Mouse (Mus musculus): ENCODE data around the gene Rsu1.

GRCm38 (mm10) chr2:13290070-13290469 is 18.9 kb upstream of the Rsu1 start:
- TF ChIP-seq EP300 (IDR thresholded peaks at IDR 0.05; ENCODE audit: insufficient read depth, low read depth, low read length) (no peak), CTCF (IDR thresholded peaks at IDR 0.05) (no peak), POLR2A (IDR thresholded peaks at IDR 0.05; ENCODE audit: insufficient read depth, low read depth, low read length) (no peak)
